In genomic region chr5:118355287-118355686, GRCm38 (mm10) we compare ENCODE assay signal across 15 mouse cellular contexts.
DNase-seq lines count a peak whose midpoint lies in the region; ATAC-seq and TF ChIP-seq lines count a peak whose summit lies in the region.
"Had no signal": no experiment of that assay in that cellular context is flagged by ENCODE, and none has a peak within 500 bp of the region (broad histone marks: within the 10 kb centered on the region; RNA-seq: fewer than 3 reads in every experiment).

No protein-coding gene starts in this region.

- peaks cover 33% of the 10 kb centered on the region for H3K4me1 ChIP-seq in heart, embryonic 10.5 days
- peaks cover 24% of the 10 kb centered on the region for H3K4me1 ChIP-seq in midbrain, embryonic 13.5 days (replicated peaks)
- no peaks in the 10 kb centered on the region; the same call in 1 of the 2 replicates for H3K4me1 ChIP-seq in midbrain, postnatal 0 days (ENCODE audit: insufficient read depth, low read length)
- H3K4me1 ChIP-seq in hindbrain, postnatal 0 days (ENCODE audit: insufficient read depth, low read length) = no peaks in the 10 kb centered on the region

- H3K27me3 ChIP-seq in heart, embryonic 10.5 days (ENCODE audit: insufficient read depth, poor library complexity, severe bottlenecking) = peaks cover 7% of the 10 kb centered on the region; the same call in 1 of the 2 replicates
- H3K27me3 ChIP-seq in midbrain, embryonic 13.5 days = no peaks in the 10 kb centered on the region
- H3K27me3 ChIP-seq in midbrain, postnatal 0 days (ENCODE audit: insufficient read depth, low read length) = no peaks in the 10 kb centered on the region
- H3K27me3 ChIP-seq in hindbrain, postnatal 0 days (ENCODE audit: insufficient read depth, low read length) = no peaks in the 10 kb centered on the region
- H3K27me3 ChIP-seq: lung, embryonic 15.5 days had no signal

- WGBS in heart, embryonic 10.5 days = 73% methylated on average over 5 of the region's 5 CpGs
- WGBS in midbrain, embryonic 13.5 days = 79% methylated on average over 5 of the region's 5 CpGs
- WGBS in midbrain, postnatal 0 days = 78% methylated on average over 5 of the region's 5 CpGs
- 50% methylated on average over 5 of the region's 5 CpGs for WGBS in hindbrain, postnatal 0 days

- H3K9ac ChIP-seq in midbrain, embryonic 13.5 days (replicated peaks) = no peak overlapping the region
- no peak overlapping the region for H3K9ac ChIP-seq in midbrain, postnatal 0 days (replicated peaks; ENCODE audit: low read length, poor library complexity, severe bottlenecking)
- H3K9ac ChIP-seq in hindbrain, postnatal 0 days (replicated peaks; ENCODE audit: low read length) = no peak overlapping the region
- H3K9ac ChIP-seq: lung, embryonic 15.5 days had no signal

- no peak for DNase-seq in heart, embryonic 10.5 days (ENCODE audit: low spot score)
- no peak for DNase-seq in heart, postnatal 4 days
- DNase-seq in midbrain, postnatal 0 days (ENCODE audit: low spot score) = no peak
- no peak for DNase-seq in hindbrain, postnatal 0 days (ENCODE audit: low spot score)
- DNase-seq in layer of hippocampus, postnatal 14 days (ENCODE audit: low spot score in 2 of 2) = no peak
- DNase-seq in kidney, adult 9 months = no peak
- DNase-seq: B cell, adult 2 months; liver; thymus, adult 18-20 months had no signal

- peak overlapping the region; percentile 53; the same call in 1 of the 2 replicates for H3K27ac ChIP-seq in heart, embryonic 10.5 days
- H3K27ac ChIP-seq in midbrain, embryonic 13.5 days = 0 out of 2 replicates have a peak overlapping the region, but pooled peaks have one; percentile 14
- no peak overlapping the region for H3K27ac ChIP-seq in midbrain, postnatal 0 days (ENCODE audit: low read depth, low read length)
- peak overlapping the region; percentile 32; the same call in 1 of the 2 replicates for H3K27ac ChIP-seq in hindbrain, postnatal 0 days

- ATAC-seq in midbrain, embryonic 13.5 days = no peak
- no peak for ATAC-seq in midbrain, postnatal 0 days (ENCODE audit: low FRiP score)
- ATAC-seq in hindbrain, postnatal 0 days = no peak
- no peak for ATAC-seq in granulocyte monocyte progenitor cell, adult 5-6 weeks (replicated peaks; ENCODE audit: poor library complexity, severe bottlenecking)
- ATAC-seq: inflammation-experienced regulatory T-cells, adult 6 months had no signal

- H3K9me3 ChIP-seq in heart, embryonic 10.5 days = no peaks in the 10 kb centered on the region
- H3K9me3 ChIP-seq in midbrain, embryonic 13.5 days = peaks cover 3% of the 10 kb centered on the region; the same call in 1 of the 2 replicates
- H3K9me3 ChIP-seq in midbrain, postnatal 0 days (ENCODE audit: low read length) = no peaks in the 10 kb centered on the region
- no peaks in the 10 kb centered on the region for H3K9me3 ChIP-seq in hindbrain, postnatal 0 days (ENCODE audit: low read length)
- H3K9me3 ChIP-seq: lung, embryonic 15.5 days had no signal

- H3K4me2 ChIP-seq in midbrain, embryonic 13.5 days (replicated peaks) = no peak overlapping the region
- no peak overlapping the region for H3K4me2 ChIP-seq in midbrain, postnatal 0 days (ENCODE audit: low read depth, low read length, poor library complexity, severe bottlenecking)
- no peak overlapping the region for H3K4me2 ChIP-seq in hindbrain, postnatal 0 days (ENCODE audit: low read depth, low read length)
- H3K4me2 ChIP-seq: lung, embryonic 15.5 days had no signal

- H3K4me3 ChIP-seq in heart, embryonic 10.5 days = no peak overlapping the region
- no peak overlapping the region for H3K4me3 ChIP-seq in midbrain, embryonic 13.5 days (replicated peaks)
- H3K4me3 ChIP-seq in midbrain, postnatal 0 days (ENCODE audit: low read depth, low read length) = no peak overlapping the region
- no peak overlapping the region for H3K4me3 ChIP-seq in hindbrain, postnatal 0 days (ENCODE audit: low read length)
- H3K4me3 ChIP-seq: lung, embryonic 15.5 days; megakaryocyte, embryonic 14.5 days had no signal

- no peak for TF ChIP-seq CTCF in midbrain, postnatal 0 days (IDR thresholded peaks at IDR 0.05)
- TF ChIP-seq CTCF in hindbrain, postnatal 0 days (IDR thresholded peaks at IDR 0.05; ENCODE audit: low read depth) = no peak

- H3K36me3 ChIP-seq in heart, embryonic 10.5 days = no peaks in the 10 kb centered on the region
- no peaks in the 10 kb centered on the region for H3K36me3 ChIP-seq in midbrain, embryonic 13.5 days
- H3K36me3 ChIP-seq in midbrain, postnatal 0 days (ENCODE audit: insufficient read depth, low read length) = no peaks in the 10 kb centered on the region
- no peaks in the 10 kb centered on the region for H3K36me3 ChIP-seq in hindbrain, postnatal 0 days (ENCODE audit: insufficient read depth, low read length)
- H3K36me3 ChIP-seq: G1E; lung, embryonic 15.5 days had no signal
